Mouse (Mus musculus): ENCODE results near the gene Cklf.

DNA sequence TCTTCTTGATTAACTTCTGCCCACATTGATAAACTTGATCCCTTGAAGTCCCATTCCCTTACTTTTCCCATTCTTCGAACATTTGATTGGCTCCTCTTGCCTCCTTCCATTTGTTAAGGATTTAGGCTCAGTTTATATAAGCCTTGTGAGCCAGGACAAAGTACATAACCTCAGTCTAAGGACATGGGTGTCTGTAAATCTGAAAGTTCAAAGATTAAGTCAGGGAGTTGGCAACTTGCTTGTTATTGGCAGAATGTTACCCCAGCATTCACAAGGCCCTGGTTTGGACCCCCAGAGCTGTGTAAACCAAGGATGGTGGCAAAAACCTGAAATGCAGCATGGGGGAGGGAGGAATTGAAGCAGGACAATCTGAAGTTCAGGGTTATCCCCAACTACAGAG, 43.7 kb downstream of the Cklf start:
- TF ChIP-seq GATA1 (IDR thresholded peaks at IDR 0.05; ENCODE audit: borderline replicate concordance, low read length) (no peak), FLI1 (IDR thresholded peaks at IDR 0.05; ENCODE audit: low read length) (no peak)

All from megakaryocyte, embryonic 14.5 days (primary cell).